Mouse (Mus musculus) kidney, embryonic 15.5 days (tissue): ENCODE measurements at regions not wholly inside any gene's neighbourhood (a gene's known extent, or its start where the extent isn't known, plus 50 kb on each side); places are given as distances from the start of the nearest gene placed in this dataset.
A peak's percentile ranks its signal among the peaks of the same experiment; 100 is the strongest.

Experiments
- ATAC-seq: fragments of 200-750 bp; cut with Nextera tagmentation; replicated peaks from 2 replicates; pipeline ENCODE4 v1.8.0; 2017; ENCODE audit warnings: moderate TSS enrichment; ENCODE audit not compliant: low FRiP score
- H3K27ac ChIP-seq: fragments of 300-500 bp; sonication (generic); 2 replicates; pipeline ENCODE4 v1.5.1; 2015; ENCODE audit warnings: mild to moderate bottlenecking, inconsistent platforms
- H3K27me3 ChIP-seq: fragments of 300-500 bp; sonication (generic); 2 replicates; pipeline ENCODE4 v1.6.1; 2015; ENCODE audit warnings: inconsistent platforms
- H3K36me3 ChIP-seq: fragments of 300-500 bp; sonication (generic); 2 replicates; pipeline ENCODE4 v1.6.1; 2015; ENCODE audit warnings: inconsistent platforms
- H3K4me1 ChIP-seq: fragments of 300-500 bp; sonication (generic); 2 replicates; pipeline ENCODE4 v1.6.1; 2015; ENCODE audit warnings: inconsistent platforms
- H3K4me2 ChIP-seq: fragments of 300-500 bp; sonication (generic); 2 replicates; pipeline ENCODE4 v1.6.1; 2015; ENCODE audit warnings: moderate library complexity, mild to moderate bottlenecking, inconsistent platforms
- H3K4me3 ChIP-seq: fragments of 300-500 bp; sonication (generic); replicated peaks from 2 replicates; pipeline ENCODE4 v1.5.1; 2015; ENCODE audit warnings: mild to moderate bottlenecking, inconsistent platforms
- H3K9ac ChIP-seq: fragments of 300-500 bp; sonication (generic); 2 replicates; pipeline ENCODE4 v1.6.1; 2015; ENCODE audit warnings: mild to moderate bottlenecking, inconsistent platforms
- H3K9me3 ChIP-seq: fragments of 300-500 bp; sonication (generic); replicated peaks from 2 replicates; pipeline ENCODE4 v1.6.1; 2016; ENCODE audit warnings: inconsistent platforms
- WGBS: fragments of 180-500 bp; shearing (Covaris S2); methylation state at CpG from one replicate; pipeline ENCODE4 v1.1.7; 2015; ENCODE audit warnings: mixed read lengths; 5-methylcytosine and 5-hydroxymethylcytosine counted together

DNA sequence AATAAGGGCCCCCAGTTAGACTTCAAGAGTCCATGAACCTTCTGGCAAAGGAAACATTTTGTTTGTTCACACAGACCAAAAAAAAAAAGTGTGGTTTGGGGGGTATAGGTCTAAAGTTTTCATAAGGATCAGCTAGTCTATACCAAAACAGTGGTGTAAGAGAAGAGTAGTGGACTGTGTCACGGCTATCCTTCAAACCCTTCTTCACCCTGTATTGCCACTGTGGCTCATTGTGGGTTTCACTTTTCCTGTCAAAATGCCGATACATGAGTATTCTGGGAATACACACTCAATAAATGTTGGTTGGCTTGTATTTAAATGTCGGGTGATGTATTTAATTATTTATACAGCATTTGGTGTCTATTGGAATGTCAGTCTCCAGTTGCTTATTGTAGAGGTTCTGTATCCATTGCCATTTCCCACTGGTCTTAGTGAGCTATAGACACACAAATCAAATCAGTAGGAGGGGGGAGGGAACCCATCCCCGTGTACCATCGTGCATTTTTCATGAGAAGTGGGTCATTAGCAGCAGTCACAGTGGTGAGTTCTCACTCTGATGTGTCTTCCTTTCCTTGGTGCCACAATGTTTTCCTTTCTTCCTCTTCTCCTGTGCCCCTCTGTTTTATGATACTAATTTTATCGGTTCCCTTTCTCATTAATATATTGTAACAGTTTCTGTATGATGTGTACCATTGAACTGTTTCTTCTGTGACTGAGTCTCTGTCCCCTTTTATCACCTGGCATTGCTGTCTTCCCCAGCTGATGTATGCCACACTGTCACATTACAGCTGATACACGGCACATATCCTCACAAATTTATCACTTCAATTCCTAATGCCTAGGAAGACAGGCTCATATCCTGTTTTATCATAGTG lies 187.8 kb upstream of the Tsc22d2 start:
- Histone ChIP-seq H3K9me3 (no peaks in the 10 kb centered on the region), H3K36me3 (no peaks in the 10 kb centered on the region), H3K27me3 (no peaks in the 10 kb centered on the region), H3K9ac (no peak overlapping the region), H3K4me2 (no peak overlapping the region), H3K27ac (no peak overlapping the region), H3K4me3 (no peak overlapping the region), H3K4me1 (0 out of 2 replicates have a peak, but pooled peaks cover 4% of the 10 kb centered on the region)
- ATAC-seq = no peak
- 77% methylated on average over 7 of the region's 7 CpGs for WGBS

DNA sequence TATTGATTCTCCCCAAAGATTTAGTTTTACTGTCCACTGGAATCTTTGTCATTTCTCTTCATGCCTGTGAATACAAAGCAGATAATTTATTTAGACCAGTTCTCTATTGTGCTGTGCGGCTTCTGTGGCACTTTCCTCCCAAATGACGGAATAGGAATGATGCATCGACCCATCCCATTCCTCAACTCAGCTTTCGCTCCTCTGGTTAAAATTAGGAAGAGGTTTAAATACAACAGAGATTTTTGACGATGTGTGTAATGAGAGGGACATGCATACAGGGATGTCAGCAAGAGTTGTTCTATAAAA lies 187.2 kb upstream of the Tsc22d2 start:
- Histone ChIP-seq H3K9me3 (no peaks in the 10 kb centered on the region), H3K27me3 (no peaks in the 10 kb centered on the region), H3K36me3 (no peaks in the 10 kb centered on the region), H3K4me3 (no peak overlapping the region), H3K4me1 (0 out of 2 replicates have a peak, but pooled peaks cover 4% of the 10 kb centered on the region), H3K9ac (no peak overlapping the region), H3K4me2 (no peak overlapping the region), H3K27ac (no peak overlapping the region)
- no peak for ATAC-seq
- WGBS = 79% methylated on average over 5 of the region's 5 CpGs

DNA sequence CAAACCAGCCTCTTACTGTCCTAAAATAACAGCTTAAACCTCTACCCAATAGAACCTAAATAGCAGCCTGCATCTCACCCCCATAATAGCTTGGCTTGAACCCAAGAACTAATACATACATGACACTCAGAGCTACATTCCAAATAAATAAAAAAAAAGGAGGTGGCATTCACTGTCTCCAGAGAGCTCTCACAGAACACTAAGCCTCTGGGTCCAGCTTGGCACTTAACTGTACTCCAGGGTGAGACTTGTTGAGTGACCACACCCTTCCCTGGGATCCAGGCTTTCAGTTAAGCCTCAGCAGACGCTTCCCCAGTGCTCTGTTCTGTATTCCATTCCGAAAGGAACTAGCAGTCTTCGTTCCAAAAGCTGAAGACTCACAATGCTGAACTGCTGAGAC lies 186.3 kb upstream of the Tsc22d2 start:
- ATAC-seq = no peak
- H3K9me3 ChIP-seq = no peaks in the 10 kb centered on the region
- WGBS = 79% methylated on average over 3 of the region's 3 CpGs
- no peak overlapping the region for H3K9ac ChIP-seq
- H3K4me1 ChIP-seq = 0 out of 2 replicates have a peak, but pooled peaks cover 4% of the 10 kb centered on the region
- H3K4me2 ChIP-seq = no peak overlapping the region
- H3K27me3 ChIP-seq = no peaks in the 10 kb centered on the region
- H3K27ac ChIP-seq = no peak overlapping the region
- no peak overlapping the region for H3K4me3 ChIP-seq
- H3K36me3 ChIP-seq = no peaks in the 10 kb centered on the region

DNA sequence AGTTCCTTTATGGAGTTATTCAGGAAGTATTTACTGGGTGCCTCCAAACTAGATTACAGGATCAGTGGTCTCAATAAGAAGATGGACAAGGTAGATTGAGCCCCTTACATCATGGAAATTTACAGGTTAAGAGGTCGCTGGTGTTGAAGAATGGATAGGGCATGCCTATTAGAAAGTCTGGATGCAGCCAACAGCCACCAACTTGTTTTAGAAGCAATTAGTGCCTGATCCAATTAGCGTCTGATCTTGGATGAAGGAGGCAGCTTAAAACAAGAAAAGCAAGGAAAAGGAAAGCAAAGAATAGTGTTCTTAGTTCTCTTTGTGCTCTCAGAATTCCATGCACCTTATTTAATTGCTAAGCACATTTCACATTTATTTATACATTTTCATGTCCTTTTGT lies 182.8 kb upstream of the Tsc22d2 start:
- H3K27me3 ChIP-seq = no peaks in the 10 kb centered on the region
- H3K4me3 ChIP-seq = no peak overlapping the region
- no peak overlapping the region for H3K27ac ChIP-seq
- ATAC-seq = no peak
- WGBS = 74% methylated on average over 2 of the region's 2 CpGs
- 0 out of 2 replicates have a peak, but pooled peaks cover 4% of the 10 kb centered on the region for H3K4me1 ChIP-seq
- no peak overlapping the region for H3K9ac ChIP-seq
- H3K4me2 ChIP-seq = no peak overlapping the region
- H3K36me3 ChIP-seq = no peaks in the 10 kb centered on the region
- no peaks in the 10 kb centered on the region for H3K9me3 ChIP-seq

DNA sequence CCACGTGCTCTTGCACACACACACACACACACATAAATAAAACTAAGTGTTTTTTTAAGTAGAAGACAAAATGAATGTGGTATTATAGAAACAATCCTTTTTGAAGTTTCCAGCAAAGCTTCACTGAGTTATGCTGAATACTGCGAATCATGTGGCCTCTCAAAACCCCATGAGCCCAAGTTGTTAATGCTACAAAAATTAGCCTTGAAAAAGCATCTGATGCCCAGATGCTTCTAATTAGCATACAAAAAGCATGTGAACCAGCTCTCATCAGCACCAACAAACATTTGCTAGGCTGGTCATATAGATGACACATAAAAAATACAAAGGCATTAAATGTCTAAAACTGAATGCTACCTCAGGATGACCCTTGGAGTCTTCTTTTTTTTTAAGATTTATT lies 181.2 kb upstream of the Tsc22d2 start:
- H3K36me3 ChIP-seq = no peaks in the 10 kb centered on the region
- H3K27ac ChIP-seq = no peak overlapping the region
- no peaks in the 10 kb centered on the region for H3K9me3 ChIP-seq
- H3K9ac ChIP-seq = no peak overlapping the region
- H3K4me2 ChIP-seq = no peak overlapping the region
- H3K27me3 ChIP-seq = no peaks in the 10 kb centered on the region
- ATAC-seq = no peak
- no peak overlapping the region for H3K4me3 ChIP-seq
- WGBS = 85% methylated on average over 2 of the region's 2 CpGs
- 0 out of 2 replicates have a peak, but pooled peaks cover 1% of the 10 kb centered on the region for H3K4me1 ChIP-seq

DNA sequence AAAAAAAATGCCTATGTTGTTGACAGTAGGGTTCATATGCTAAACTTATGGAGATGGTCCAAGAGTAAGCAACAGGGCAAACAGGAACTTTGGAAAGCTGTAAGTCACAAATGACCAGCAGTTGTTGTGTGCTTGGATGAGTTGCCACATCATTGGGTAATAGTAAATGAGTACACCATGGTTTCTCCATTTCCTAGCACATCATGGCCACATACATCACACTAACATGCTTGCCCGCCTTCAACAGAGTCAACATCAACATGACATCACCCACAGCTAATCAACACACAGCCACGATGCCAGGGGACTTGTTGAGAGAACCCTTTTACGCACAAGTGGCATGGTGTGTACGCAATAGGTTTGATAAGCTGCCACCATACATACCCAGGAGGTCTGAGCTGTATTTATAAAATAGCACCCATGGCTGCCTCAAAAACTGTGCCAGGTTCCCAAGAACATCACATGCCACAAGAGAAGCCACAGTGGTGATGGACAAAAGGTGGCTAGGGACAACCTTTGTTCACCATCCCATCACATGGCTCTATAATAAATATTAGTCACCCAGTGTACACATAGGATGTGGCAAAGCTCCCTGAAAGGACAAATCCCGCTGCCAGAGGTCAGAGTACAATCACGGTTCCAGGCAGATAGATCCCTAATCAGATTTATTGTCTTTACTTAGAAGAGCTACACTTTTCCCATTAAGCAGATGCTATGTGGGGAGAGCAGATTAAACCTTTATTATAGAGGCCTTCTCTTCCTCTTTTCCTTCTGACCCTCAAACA lies 179.5 kb upstream of the Tsc22d2 start:
- H3K27ac ChIP-seq = no peak overlapping the region
- WGBS = 74% methylated on average over 6 of the region's 6 CpGs
- H3K9ac ChIP-seq = no peak overlapping the region
- H3K36me3 ChIP-seq = no peaks in the 10 kb centered on the region
- no peak overlapping the region for H3K4me3 ChIP-seq
- H3K4me1 ChIP-seq = no peaks in the 10 kb centered on the region
- H3K4me2 ChIP-seq = no peak overlapping the region
- H3K9me3 ChIP-seq = no peaks in the 10 kb centered on the region
- H3K27me3 ChIP-seq = no peaks in the 10 kb centered on the region
- no peak for ATAC-seq

DNA sequence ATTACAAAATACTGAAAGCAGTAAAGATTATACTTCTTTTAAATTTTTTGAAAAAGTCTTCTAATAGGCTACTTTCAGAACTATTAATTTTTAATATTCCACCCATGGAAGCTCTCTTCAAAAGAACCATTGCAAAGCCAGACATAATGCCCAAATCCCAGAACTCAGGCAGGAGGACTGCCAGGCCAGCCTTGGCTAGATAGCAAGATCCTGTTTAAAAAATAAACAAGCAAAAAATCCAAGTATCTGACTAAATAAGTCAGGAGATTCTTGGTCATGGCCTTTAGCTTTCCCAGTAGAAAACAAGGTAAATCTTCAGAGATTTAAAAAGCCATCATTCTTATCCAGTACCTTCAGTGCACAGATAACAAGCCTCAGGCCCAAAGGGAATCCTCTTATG lies 176.4 kb upstream of the Tsc22d2 start:
- H3K9me3 ChIP-seq = no peaks in the 10 kb centered on the region
- no peak for ATAC-seq
- no peaks in the 10 kb centered on the region for H3K36me3 ChIP-seq
- no peak overlapping the region for H3K27ac ChIP-seq
- H3K27me3 ChIP-seq = no peaks in the 10 kb centered on the region
- H3K4me3 ChIP-seq = no peak overlapping the region
- H3K4me1 ChIP-seq = no peaks in the 10 kb centered on the region
- no peak overlapping the region for H3K9ac ChIP-seq
- no peak overlapping the region for H3K4me2 ChIP-seq

DNA sequence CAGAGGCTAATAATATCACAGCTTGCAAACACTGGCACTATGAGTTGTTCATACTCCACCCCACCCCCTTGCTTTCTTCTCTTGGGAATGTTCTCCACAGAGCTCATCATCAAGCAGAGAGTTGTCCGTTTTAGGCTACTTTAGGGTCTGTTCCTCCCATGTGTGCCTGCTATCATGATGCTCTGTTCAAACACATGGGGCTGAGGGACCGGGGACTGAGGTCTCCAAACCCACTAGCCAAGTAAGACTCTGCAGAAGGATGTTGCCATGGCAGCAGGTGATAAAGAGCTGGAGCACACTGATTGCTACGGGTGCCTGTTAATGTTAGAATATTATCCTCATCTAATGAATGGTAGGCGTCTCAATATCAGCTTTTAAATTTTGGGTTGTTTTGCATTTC lies 173.7 kb upstream of the Tsc22d2 start:
- Histone ChIP-seq H3K4me2 (no peak overlapping the region), H3K9ac (no peak overlapping the region), H3K27me3 (no peaks in the 10 kb centered on the region), H3K36me3 (no peaks in the 10 kb centered on the region), H3K9me3 (no peaks in the 10 kb centered on the region), H3K4me3 (no peak overlapping the region), H3K4me1 (peaks cover 5% of the 10 kb centered on the region; the same call in 1 of the 2 replicates), H3K27ac (no peak overlapping the region)
- 84% methylated on average over 4 of the region's 4 CpGs for WGBS
- ATAC-seq = no peak

DNA sequence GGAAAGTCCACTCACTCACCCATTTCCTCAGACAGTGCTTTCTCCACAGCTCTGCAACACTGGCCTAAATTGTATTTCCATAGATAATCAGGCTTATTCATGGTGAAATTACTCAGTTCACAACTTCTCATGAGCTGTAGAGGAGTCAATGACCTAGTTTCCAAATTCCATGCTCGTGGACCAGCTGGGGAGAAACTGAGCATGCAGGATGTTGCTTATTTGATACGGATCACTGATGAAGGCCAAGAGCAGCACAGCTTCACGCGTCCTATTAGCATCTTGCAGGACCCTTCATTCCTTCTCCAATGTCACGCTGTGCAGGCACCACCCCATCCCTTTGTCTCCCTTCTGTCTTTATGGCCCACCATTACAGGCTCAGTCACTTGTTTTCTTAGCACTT lies 169.2 kb upstream of the Tsc22d2 start:
- no peak overlapping the region for H3K9ac ChIP-seq
- H3K9me3 ChIP-seq = no peaks in the 10 kb centered on the region
- no peak overlapping the region for H3K4me2 ChIP-seq
- H3K4me1 ChIP-seq = peaks cover 5% of the 10 kb centered on the region; the same call in 1 of the 2 replicates
- no peak overlapping the region for H3K4me3 ChIP-seq
- peak; percentile 86 for ATAC-seq
- H3K27ac ChIP-seq = no peak overlapping the region
- 20% methylated on average over 5 of the region's 5 CpGs for WGBS
- H3K27me3 ChIP-seq = no peaks in the 10 kb centered on the region
- H3K36me3 ChIP-seq = no peaks in the 10 kb centered on the region

DNA sequence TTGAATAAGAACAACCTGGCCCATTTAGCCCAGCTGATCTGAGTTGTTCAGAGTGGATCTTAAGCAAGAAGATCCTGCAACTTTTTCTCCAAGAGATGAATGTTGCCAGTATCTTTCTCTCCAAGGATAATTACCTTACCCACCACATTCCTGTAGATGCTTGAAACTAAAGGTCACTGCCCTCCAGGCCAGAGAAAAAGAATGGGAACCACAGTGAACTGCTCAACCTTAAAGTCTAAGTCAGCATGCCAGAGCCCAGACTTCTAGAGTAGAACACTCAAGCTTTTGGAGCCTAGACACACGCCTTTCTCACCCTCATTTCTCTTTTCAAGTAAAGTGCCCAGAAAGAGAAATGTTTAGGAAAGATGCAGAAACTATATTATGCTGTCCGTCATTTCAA lies 166.5 kb upstream of the Tsc22d2 start:
- H3K36me3 ChIP-seq = no peaks in the 10 kb centered on the region
- no peak overlapping the region for H3K4me2 ChIP-seq
- peaks cover 5% of the 10 kb centered on the region; the same call in 1 of the 2 replicates for H3K4me1 ChIP-seq
- no peak overlapping the region for H3K27ac ChIP-seq
- 85% methylated on average over 2 of the region's 2 CpGs for WGBS
- no peaks in the 10 kb centered on the region for H3K9me3 ChIP-seq
- H3K9ac ChIP-seq = no peak overlapping the region
- H3K4me3 ChIP-seq = no peak overlapping the region
- no peaks in the 10 kb centered on the region for H3K27me3 ChIP-seq
- no peak for ATAC-seq

DNA sequence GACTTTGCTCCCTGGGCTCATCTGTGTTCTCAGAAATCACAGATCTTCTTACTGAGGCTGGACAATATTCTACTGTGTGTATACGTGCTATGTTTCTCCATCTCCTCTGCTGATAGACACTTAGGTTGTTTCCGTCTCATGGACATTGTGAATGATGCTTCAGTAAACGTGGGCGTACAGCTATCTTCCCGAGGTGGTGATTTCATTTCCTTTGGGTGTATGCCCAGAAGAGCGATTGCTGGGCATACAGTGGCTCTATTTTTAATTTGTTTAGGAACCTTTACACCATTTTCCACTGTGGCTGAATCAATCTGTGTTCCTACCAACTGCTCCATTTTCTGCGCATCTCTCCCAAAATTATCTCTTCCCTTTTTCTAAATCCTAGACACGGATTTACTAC lies 160.6 kb upstream of the Tsc22d2 start:
- H3K27me3 ChIP-seq = no peaks in the 10 kb centered on the region
- no peak overlapping the region for H3K4me2 ChIP-seq
- no peak for ATAC-seq
- H3K9ac ChIP-seq = no peak overlapping the region
- WGBS = 65% methylated on average over 8 of the region's 8 CpGs
- no peaks in the 10 kb centered on the region for H3K4me1 ChIP-seq
- no peak overlapping the region for H3K4me3 ChIP-seq
- H3K36me3 ChIP-seq = no peaks in the 10 kb centered on the region
- no peak overlapping the region for H3K27ac ChIP-seq
- no peaks in the 10 kb centered on the region for H3K9me3 ChIP-seq

DNA sequence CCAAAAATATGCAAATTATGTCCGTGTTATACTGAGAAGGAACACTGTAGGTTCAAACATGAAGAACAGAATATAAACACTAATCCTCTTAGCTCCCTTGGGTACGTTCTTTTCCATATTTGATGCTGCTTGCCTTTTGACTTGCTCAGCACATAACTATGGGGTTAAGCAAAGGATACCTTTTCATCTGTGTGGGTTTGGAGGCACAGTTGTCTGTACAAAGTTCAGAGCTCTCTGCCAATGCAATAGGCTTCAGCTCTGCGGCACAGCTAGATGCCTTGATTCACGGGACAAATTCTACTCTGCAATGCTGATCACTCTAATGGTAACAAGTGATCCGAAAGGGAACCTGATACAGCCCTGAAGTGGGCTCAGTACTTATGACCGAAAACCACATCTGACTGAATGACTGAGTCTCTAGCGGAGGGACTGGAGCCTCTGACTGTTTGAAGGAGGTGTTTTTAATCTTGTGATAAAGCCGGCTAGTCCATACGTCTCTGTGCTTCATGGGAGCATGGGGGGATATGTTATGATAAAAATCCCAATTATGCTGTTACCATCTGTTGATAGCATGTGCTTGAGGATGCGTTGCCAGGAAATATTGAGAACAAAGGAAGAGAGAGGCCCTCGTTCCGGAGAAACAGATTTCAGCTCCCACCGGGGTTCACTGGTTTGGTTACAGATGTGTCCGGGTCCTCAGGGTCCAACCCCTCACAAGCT lies 146.7 kb upstream of the Tsc22d2 start:
- H3K9me3 ChIP-seq = no peaks in the 10 kb centered on the region
- no peak overlapping the region for H3K27ac ChIP-seq
- H3K27me3 ChIP-seq = no peaks in the 10 kb centered on the region
- WGBS = 80% methylated on average over 14 of the region's 14 CpGs
- ATAC-seq = no peak
- H3K4me2 ChIP-seq = no peak overlapping the region
- no peak overlapping the region for H3K9ac ChIP-seq
- no peaks in the 10 kb centered on the region for H3K4me1 ChIP-seq
- H3K4me3 ChIP-seq = no peak overlapping the region
- H3K36me3 ChIP-seq = no peaks in the 10 kb centered on the region
